Mouse (Mus musculus) G1E (cell line): ENCODE measurements around the gene Hyal6.

Experiments
- CTCF ChIP-seq: IDR thresholded peaks from 2 replicates; pipeline ENCODE4 v1.5.1; 2012; ENCODE audit warnings: low read depth, low read length, inconsistent platforms, mixed read lengths
- GATA1 ChIP-seq: IDR thresholded peaks from 2 replicates; pipeline ENCODE4 v1.6.1; 2012; ENCODE audit warnings: borderline replicate concordance, low read length, inconsistent platforms, mixed read lengths
- GATA2 ChIP-seq: IDR thresholded peaks from 2 replicates; pipeline ENCODE4 v1.6.1; 2012; ENCODE audit warnings: low read depth, low read length, inconsistent platforms, borderline replicate concordance
- TAL1 ChIP-seq: conservative IDR thresholded peaks from 2 replicates; pipeline ENCODE4 v1.6.1; 2012; ENCODE audit warnings: low read depth, low read length, inconsistent platforms, mixed read lengths

- TF ChIP-seq CTCF (no peak), TAL1 (no peak), GATA1 (no peak), GATA2 (no peak)
Observed at GRCm38 (mm10) chr6:24766261-24766660, 33.2 kb downstream of the Hyal6 start.
